Mouse (Mus musculus) right cerebral cortex, postnatal 10 days (tissue): Measurements from ENCODE around the gene Gm21885.

Source experiments
- DNase-seq, 2 experiments: peaks; one replicate each; pipeline ENCODE4 v3.0.0; 2021; ENCODE audit warnings: low spot score in 2 of 2

Gene Gm21885

DNA sequence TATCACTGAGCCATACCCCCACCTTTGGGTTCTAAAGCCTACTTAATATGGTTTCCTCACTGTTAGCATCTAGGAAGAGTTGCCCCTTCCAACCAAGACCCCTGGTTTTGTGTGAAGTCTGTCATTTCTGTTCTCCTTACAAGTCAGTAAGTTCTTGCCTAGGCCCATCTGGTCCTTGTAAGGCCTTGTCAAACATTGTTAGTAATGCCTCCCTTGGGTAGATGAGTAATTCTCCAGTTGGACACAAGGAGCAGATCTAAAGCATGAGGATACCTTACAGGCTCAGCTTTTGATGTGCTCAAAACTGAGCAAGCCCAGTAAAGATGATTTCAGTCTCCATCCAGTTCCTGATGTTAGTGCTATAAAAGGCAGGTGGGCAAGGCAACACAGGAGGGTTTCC, 12.9 kb upstream of the Gm21885 start:
- DNase-seq = no peak

DNA sequence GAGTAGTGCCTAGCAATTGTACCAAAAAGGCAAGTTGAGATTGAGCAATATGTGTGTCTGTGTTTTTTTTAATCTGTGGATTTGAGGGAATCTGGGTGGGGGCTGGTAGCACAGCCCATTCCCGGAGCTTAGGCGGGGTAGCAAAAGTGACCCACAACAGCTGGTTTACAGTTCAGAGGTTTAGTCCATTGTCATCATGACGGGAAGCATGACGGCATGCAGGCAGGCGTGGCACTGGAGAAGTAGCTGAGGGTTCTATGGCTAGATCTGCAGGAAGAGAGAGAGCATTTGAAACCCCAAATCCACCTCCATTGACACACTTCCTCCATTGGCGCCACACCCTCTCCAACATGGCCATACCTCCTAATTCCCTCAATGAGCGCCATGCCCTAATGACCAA, 11.8 kb upstream of the Gm21885 start:
- DNase-seq = no peak

DNA sequence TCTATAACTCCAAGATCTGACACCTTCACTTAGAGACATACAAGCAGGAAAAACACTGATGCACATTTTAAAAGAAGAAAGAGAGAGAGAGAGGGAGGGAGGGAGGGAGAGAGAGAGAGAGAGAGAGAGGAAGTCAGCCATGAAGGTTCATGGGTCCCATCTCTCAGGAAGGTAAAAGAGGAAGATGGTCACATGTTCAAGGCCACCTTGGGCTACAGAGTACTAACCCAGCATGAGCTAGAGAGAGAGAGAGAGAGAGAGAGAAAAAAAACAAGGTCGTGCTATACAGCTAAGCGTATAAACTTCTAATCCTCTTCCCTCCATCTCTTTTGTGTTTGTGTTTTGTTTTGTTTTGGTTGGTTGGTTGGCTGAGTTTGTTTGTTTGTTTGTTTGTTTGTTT, 10.7 kb upstream of the Gm21885 start:
- no peak for DNase-seq

DNA sequence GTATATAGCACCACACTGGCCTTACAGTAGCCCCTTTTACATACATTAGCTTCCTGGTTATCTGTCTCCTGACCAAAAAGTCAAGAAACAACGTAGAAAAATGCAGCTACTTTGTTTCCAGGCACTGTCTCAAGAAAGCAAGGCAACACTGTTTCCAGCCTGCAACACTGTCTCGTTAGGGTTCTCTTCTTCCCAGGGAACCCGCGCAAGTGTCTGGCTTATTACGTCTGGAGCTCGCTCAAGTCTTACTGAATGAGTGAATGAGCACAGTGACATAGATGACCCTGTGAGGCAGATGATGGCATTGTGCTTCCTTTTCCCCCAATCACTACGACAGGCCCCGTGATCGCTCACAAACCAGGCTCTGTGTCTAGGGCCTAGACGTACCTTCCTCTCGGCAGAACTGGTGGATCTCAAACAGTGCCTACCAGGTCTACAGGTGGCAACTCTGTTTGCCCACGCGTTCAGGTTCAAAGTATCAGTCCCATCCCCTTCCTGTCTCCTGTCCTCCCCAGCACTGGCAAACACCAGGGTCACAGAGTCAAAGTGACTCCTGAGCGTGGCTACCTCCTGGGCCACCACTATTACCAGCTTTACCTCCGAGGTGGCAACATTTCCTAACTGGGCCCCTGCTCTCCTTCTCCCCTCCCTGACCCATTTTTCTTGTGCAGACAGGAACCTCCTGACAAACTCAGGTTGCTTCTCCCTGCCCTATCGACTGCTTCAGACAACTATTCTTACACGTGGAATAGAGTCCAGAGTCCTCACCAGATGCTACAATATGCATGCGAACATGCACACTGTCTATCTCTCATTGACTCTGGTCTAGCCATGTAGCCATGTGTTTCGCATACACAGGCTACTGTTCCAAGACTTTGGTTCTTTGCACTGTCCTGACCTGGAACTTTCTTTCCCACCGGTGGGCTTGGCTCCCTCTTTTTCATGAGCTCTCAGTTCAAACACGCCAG, 8.4 kb upstream of the Gm21885 start:
- DNase-seq = no peak

DNA sequence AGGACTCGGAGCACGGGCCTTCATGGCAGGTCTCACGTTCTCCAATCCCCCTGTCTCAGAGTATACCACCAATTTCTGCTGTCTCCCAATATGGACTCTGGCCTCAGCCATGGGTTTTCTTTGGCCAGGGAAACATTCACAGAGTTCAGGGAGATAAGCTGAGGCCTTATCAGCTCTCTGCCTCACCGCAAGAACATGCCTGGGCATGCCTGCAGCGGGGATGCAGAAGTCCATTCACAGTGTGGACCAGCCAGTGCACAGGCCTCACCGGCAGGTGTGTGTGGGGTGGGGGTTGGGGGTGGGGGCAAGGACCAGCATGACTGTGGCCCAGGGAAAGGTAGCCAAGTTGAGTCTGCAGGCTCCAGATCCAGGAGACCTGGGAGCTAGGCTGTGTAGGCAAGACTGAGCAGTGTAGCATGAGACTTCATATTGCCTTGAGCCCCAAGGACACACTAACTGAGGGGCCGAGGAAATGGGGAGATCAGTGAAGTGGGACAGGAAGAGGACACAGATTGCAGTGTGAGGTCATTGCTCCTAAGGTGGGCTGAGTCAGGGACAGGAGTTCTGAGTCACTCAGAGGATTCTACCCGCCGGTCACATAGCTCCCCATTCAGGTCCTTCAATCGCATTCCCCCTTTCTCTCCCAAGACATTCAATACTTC, 7.3 kb upstream of the Gm21885 start:
- no peak for DNase-seq

DNA sequence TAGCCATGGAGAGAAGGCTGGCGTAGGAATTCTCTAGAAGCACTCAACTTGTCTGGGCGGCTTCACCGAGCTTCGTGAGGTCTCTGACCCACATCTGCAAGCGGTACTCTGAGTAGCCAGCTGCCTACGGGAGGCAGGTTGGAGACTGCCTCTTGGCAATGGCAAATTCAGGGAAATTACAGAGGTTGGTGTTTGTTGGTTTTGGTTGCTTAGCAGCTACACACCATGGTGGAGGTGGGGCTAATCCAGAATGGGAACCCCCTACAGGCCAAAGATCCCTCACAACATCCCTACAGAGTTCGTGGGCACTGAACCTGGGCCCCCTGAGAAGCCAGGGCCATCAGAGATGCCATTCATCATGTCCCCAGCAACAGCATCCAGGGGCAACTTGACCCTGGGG, 6.4 kb upstream of the Gm21885 start:
- DNase-seq = no peak

DNA sequence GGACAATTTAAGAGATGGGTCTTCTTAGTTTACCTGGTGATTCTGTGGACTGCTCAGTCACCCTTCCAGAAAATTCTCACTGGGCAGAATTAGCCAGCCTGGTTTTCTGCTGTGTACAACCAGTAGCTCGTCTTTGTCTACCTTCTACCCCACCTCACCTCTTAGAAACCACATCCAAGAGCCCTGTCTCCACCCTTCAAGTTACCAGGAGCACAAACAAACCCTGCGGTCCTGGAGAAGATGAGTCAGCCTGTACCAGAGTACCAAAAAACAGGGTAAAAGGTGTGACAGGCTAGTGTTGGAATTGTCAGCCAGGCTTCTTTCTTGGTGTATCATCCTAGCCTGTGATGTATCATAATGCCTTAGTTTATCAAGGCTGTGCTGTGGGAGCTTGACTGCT, 6.0 kb upstream of the Gm21885 start:
- DNase-seq = no peak

DNA sequence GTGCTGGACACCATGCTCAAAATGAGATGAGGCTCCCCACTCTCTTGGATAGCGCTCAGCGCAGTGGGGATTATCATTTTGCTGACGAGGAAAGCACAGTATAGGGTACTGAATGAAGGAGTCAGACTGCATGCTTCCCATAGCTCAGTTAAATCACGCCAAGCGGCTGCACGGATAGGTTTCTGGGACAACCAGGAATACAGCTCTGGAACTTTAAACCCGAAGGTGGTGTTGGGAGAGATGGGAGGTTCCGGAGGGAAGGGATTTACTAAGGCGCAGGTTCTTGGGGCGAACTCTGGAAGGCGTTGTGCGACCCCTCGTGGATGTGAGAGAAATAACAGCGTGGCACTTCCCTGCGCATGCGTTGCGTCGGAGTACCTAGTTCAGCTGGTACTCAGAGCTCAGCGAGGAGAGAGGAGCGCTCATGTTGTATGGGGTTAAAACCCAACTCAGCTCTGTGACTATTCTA, 4.8 kb upstream of the Gm21885 start:
- DNase-seq = peak; percentile 94 to 95

DNA sequence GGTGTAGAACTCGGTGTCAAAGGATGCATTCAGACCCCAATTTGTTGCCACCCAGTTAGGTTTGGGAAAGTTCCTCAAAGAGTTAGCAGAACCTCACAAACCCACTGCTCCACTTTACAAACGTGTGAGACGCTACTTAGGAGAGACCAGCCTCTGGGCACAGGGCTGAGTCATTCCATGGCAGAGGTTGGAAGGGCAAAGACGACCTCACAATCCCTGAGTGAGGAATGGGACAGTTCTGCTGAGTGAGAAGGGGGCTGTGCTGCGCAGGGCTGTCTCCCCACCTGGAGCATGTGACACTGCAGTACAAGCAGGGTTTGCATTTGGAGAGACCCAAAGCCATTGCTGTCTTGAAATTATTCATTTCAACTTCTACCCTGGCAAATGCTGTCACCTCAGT, 618 bp downstream of the Gm21885 start:
- DNase-seq = no peak

DNA sequence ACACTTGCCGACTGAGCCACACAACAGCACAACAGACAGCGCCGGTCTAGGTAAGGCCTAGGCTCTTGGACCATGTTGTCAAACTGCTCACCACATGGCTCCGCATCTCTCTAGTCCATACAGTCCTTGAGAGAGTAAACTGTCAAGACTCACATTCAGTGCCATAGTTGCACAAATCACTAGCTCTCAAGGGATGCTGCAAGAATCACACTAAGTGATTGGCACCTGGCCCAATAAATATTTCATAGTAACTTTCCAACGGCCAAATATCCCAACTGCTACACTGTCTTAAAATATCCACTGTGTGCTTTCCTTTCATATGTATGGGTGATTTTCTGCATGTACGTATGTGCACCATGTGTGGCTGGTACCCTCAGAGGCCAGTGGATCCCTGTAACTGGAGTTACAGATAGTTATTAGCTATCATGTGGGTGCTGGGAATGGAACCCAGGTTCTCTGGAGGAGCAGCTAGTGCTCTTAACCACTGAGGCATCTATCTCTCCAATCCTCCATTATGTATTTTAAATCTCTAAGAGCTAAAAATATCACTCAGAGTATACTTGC, 1.9 kb downstream of the Gm21885 start:
- DNase-seq = no peak

DNA sequence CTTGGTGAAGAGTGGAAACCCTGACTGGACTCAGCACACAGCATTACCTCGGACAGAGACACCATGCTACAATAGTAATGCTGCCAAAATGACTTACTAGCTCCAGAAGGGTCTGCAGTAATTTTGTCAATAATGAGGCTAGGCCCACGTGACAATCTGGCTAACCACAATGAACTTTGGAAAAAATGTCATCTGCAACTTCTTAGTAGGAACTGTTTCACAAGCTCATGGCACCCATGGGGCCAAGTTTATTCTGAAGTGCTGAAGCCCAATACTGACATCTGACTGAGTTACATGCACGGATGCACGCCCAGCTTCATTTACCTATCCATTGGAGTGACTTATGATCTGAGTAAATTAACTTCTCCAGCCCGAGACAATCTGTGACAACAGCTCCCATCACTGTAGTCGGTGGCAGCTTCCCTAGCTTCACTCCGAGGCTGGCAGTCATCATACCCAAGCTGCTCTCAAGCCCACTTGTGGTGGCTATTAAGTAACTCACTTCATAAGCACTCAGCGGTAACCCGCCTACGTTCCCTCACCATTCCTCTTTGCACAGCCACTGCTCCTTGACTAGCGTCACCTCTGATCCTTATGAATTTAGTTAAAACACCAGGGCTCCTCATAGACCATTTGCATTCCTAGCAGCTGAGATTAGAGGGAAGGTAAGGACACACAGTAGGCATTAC, 4.4 kb downstream of the Gm21885 start:
- DNase-seq = no peak

DNA sequence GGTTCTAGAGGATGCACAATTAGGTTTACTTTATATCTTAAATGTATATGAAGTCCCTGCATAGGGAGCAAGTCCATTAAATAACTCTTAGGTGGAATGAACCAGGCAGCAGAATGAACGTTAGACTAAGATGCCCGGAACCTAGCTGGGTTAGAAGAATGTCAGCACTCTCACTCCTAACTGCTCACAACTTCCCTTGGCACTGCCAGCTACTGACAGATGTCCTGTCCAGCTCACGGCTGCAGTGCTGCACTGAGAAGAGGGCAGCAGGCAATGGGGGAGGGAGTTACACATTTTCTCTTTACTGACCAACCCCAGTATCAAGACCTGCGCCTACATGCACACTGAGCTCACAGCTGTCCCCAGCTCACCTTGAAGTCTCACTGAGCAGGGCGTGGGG, 5.4 kb downstream of the Gm21885 start:
- no peak for DNase-seq

DNA sequence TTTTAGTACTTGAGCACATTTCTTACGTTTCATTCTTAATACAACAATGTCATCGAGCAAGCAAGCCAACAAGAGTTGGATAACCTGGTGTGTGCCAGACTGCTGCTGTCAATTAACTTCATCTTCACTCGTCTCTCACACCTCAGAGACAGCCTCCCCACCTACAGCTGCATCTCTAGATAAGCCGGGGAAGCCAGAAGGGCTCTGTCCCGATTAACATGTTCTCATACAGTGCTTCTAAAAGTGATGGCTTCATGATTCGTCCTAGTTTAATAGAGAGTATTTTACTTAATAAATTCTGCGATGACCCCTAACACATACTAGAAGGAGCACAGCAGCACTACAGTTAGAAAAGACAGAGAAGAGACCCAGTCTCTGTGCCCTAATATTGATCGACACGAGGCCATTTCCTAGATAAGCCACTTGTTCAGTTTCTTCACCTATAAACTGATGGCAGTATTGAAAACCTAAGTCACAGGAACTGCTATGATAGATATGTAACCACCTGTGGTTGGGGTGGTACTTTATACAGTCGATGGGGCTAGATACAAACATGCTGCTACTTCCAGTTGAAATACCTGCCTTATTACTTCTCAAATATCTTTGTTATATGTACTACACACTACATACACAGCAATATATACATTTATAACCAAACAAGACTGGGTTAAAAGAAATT, 8.5 kb downstream of the Gm21885 start:
- DNase-seq = no peak

DNA sequence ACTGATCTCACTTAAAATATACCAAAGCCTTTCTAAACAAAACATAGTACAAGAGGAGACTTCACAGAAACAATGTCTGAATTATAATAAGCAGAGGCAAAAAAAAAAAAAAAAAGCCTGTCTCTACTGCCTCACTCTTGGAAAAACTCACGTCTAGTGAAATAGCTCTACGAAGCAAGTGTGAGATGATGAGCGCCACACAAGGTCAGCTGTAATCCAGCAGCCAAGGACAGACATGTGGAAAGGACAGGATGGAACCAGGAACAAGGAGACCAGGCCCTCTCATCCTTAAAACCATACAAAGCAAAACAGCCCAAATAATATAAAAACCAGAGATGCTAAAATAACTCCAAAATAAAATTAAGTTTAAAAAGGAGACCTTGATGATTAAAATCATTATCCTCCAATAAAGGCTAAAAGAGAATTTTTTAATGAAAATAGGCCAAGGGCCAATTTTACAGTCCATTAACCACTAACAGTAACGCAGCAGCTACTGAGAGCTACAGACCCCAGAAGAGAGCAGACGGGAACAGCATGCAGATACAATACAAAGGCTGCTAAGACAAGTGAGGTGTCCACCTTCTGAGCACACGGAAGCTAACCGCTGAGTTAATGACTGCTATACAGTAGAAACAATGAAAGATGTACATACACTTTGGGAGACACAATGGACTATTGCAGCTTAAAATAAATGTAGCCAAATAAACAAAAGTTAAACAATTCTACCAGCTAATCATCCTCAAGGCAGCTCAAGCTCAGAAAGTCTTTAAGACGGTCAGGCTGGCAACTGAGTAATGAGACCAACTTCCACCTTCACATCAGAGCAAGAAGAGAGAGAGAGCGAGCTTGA, 13.5 kb downstream of the Gm21885 start:
- no peak for DNase-seq

DNA sequence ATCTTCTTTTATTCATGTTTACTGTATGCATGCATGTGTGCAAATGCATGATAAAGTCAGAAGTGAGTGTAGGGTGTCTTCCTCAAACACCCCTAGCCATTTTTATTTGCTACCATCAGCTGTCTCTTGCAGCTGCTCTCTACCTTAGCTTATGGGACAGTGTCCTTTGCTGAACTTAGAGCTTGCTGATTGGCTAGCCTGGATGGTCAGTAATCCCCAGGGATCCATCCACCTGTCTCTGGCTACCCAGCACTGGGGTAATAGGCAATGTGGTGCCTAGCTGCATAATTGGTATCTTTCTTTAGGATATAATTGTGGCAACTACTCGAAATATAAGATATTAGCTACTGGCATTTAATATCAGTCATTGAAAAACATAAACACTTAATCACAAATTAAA, 31.1 kb downstream of the Gm21885 start:
- DNase-seq = no peak

DNA sequence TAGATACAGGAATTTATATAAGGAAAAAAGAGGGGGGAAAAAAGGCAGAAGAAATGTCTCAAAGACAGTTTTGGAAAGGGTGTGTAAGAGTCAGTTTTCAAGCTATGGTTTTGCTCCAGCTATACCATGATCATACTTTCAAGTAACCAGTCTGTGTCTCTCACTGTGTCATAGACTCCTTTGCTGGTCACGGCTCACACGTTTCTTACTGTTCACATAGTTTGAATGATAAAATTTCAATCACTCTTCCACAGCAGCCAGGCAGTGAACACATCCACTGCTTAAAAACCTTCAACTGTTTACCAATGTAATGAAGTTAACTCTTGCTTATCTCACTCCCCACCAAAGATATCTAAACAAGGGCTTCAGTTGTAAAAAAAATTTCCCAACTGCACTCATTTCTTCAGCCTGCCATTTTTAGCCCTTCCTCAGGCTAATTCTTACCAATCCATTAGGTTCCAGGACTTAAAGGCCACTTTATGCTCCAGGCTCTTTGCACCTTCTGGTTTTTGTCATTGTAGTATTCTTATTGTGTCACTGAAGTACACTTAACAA, 32.5 kb downstream of the Gm21885 start:
- no peak for DNase-seq

DNA sequence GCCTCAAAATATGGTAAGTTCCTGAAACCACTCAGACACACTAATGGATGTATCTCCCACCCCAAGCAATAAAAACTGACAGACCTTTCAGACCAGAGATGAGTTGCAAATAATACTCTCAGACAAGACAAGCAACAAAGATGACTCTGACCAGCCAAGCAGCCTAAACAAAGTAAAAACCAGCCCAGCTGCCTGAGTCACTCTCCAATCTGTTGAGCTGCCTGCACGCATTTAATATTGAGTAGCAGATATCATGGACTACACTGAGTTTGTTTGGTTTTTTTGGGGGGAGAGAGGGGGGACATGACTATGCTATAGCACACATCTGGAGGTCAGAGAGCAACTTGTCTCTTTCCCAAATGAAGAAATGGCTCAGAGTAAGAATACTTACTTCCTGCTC, 33.6 kb downstream of the Gm21885 start:
- no peak for DNase-seq

DNA sequence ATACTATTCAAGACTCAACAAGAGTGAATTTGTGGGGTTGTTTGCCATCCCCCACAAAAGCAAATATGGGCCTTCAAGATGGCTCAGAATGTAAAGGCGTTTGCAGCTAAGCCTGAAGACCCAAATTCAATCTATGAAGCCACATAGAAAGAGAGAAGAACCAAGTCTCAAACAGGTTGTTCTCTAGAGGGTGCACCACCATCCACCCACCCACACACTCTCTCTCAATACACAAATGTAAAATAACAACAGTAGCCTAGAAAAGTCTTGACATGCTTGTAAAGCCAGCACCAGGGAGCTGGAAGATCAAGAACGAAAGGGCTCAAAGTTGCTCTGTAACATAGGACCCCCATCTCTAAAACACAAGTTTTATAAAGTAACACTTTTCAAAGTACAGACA, 34.9 kb downstream of the Gm21885 start:
- no peak for DNase-seq

DNA sequence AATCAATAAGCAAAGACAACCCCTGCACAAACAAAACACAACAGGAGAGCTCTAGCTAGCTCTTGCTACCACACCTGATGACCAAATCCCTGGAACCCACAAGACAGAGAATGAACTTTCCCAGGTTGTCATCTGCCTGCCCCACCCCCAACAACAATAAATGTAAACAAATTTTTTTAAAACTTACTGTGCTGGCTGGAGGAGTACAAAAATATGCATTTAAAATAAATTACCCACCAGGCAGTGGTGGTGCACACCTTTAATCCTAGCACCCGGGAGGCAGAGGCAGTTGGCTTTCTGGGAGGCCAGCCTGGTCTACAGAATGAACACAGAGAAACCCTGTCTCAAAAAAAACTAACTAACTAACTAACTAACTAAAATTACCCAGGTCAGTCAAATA, 35.3 kb downstream of the Gm21885 start:
- no peak for DNase-seq

DNA sequence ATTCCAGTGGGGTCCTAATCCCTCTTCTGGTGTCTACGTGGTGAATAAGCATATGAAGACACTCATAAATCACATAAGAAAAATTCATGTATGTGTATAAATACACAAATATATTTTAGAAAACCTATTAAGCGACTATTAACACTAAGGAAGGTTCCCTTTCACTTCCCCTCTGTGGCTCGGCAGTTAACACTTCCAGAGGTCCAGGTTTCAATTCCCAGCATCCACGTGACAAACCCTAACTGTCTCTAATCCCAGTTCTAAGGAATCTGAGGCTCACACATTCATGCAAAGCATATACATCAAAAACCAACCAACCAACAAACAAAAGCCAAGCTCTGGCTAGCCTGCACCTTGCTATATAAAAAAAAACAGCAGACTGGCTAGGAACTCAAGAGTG, 35.8 kb downstream of the Gm21885 start:
- DNase-seq = no peak
